Mouse (Mus musculus) c-Kit-positive CD71-positive TER-119-negative erythroid progenitor cells, embryonic 14.5 days (primary cell): ENCODE data around the gene Pak4.
"Not testable (repeated sequence)": the region's sequence is repeated elsewhere in the genome, so short reads cannot be mapped to it uniquely, and the experiment has no call there.

ENCODE experiments used
- DNase-seq: peaks from one replicate; pipeline ENCODE4 v3.0.0-alpha.2; 2013; ENCODE audit warnings: low read depth

Pak4 gene

GRCm38 (mm10) chr7:28597642-28598446, at the start of gene Pak4, which contains the start of gene Samd4b:
Gene Pak4 (minus strand): TSS chr7:28598185.
Gene Samd4b (minus strand): TSS chr7:28598144.
- peak; percentile 98 for DNase-seq

GRCm38 (mm10) chr7:28647016-28647415, 49.0 kb upstream of the Pak4 start:
- DNase-seq: no peak

GRCm38 (mm10) chr7:28645947-28646475, 48.0 kb upstream of the Pak4 start:
- DNase-seq: no peak

- no peak for DNase-seq
Measured at GRCm38 (mm10) chr7:28645366-28645765, 47.4 kb upstream of the Pak4 start.

GRCm38 (mm10) chr7:28641546-28641945, 43.6 kb upstream of the Pak4 start:
- DNase-seq: no peak

- no peak for DNase-seq
Measured at GRCm38 (mm10) chr7:28637511-28637910, 39.5 kb upstream of the Pak4 start.

GRCm38 (mm10) chr7:28634128-28634527, 36.1 kb upstream of the Pak4 start:
- DNase-seq: no peak

GRCm38 (mm10) chr7:28631073-28631472, 33.1 kb upstream of the Pak4 start, which contains the start of gene Acp7:
Gene Acp7 (minus strand): TSS chr7:28631332.
- no peak for DNase-seq

GRCm38 (mm10) chr7:28624791-28625190, 26.8 kb upstream of the Pak4 start:
- no peak for DNase-seq

GRCm38 (mm10) chr7:28619098-28619715, 21.2 kb upstream of the Pak4 start:
- no peak for DNase-seq

GRCm38 (mm10) chr7:28605951-28606350, 8.0 kb upstream of the Pak4 start:
- DNase-seq: no peak

GRCm38 (mm10) chr7:28603788-28604187, 5.8 kb upstream of the Pak4 start:
- not testable (repeated sequence) for DNase-seq

GRCm38 (mm10) chr7:28603136-28603535, 5.2 kb upstream of the Pak4 start:
- DNase-seq: no peak

GRCm38 (mm10) chr7:28601668-28602067, 3.7 kb upstream of the Pak4 start:
- no peak for DNase-seq

GRCm38 (mm10) chr7:28601029-28601428, 3.0 kb upstream of the Pak4 start:
- peak; percentile 70 for DNase-seq

- DNase-seq: no peak
Measured at GRCm38 (mm10) chr7:28598951-28599350, 966 bp upstream of the Pak4 start.

GRCm38 (mm10) chr7:28597277-28597570, 761 bp downstream of the Pak4 start:
- no peak for DNase-seq

GRCm38 (mm10) chr7:28596436-28597276, 1.3 kb downstream of the Pak4 start:
- peak; percentile 96 for DNase-seq

- DNase-seq: no peak
Measured at GRCm38 (mm10) chr7:28595751-28596435, 2.1 kb downstream of the Pak4 start.

- no peak for DNase-seq
Measured at GRCm38 (mm10) chr7:28593206-28594111, 4.5 kb downstream of the Pak4 start.

- DNase-seq: no peak
Measured at GRCm38 (mm10) chr7:28591862-28592261, 6.1 kb downstream of the Pak4 start.
